Mouse (Mus musculus) layer of hippocampus, adult 9-10 months (tissue): ENCODE data around the gene Wdr45b.
A peak's percentile ranks its signal among the peaks of the same experiment; 100 is the strongest.
"Not testable (repeated sequence)": the region's sequence is repeated elsewhere in the genome, so short reads cannot be mapped to it uniquely, and the experiment has no call there.

Source experiments
- DNase-seq: peaks from one replicate; pipeline ENCODE4 v3.0.0; 2022; ENCODE audit warnings: low spot score

The Wdr45b gene

GRCm38 (mm10) chr11:121354091-121354707, at the start of gene Wdr45b:
Wdr45b (minus strand) TSS chr11:121354445.
- peak; percentile 86 for DNase-seq

DNA sequence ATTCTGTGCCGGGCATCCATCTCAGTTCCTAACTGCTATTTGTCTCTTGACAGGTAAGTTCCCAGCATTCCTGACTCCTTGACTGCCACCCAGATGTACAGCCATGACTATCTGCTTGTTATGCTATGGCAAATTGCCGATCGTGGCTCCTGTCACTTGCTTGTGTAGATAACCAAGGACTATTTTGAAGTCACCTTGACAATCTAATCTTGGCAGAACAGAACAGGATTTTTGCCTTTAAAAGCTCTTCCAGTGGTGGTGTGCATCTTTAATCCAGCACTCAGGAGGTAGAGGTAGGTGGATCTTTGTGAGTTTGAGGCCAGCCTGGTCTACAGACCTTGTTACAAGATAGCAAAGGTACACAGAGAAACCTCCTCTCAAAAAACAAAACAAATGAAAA, 38.2 kb upstream of the Wdr45b start:
- no peak for DNase-seq

DNA sequence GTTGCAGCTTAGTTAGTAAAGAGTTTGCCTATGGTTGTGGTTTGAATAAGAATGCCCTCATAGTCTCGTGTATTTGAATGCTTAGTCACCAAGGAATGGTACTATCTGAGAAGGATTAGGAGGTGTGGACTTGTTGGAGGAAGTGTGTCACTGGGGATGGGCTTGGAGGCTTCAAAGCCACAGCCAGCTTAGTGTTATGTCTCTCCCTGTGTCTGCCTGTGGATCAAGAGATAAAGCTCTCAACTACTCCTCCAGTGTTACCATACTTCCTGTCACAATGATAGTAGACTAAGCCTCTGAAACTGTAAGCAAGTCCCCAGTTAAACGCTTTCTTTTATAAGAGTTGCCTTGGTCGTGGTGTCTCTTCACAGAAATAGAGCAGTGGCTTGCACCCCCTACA, 36.5 kb upstream of the Wdr45b start:
- DNase-seq: no peak

DNA sequence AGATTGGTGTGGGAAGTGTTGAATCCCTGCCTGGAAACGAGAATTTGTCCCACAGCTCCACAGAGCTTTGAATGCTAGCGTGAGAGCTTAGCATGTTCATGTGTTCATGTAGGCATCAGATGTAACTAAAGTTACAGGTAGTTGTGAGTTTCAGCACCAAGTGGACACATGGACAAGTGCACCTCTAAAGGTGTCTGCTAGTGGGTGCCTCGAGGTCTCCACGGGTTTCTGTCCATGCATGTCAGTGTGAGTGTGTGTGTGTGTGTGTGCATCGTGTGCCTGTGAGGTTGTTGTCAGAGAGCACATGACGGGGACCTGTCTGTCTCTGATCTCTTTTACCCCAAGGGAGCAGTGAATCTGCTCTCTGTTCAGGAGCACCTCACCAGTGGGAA, 34.3 kb upstream of the Wdr45b start:
- DNase-seq: no peak

- peak; percentile 83 for DNase-seq
These were observed 33.7 kb upstream of the Wdr45b start, which contains the start of gene Rab40b for GRCm38 (mm10) chr11:121387750-121388553. Rab40b (minus strand) TSS chr11:121388251.

GRCm38 (mm10) chr11:121380294-121380693, 26.0 kb upstream of the Wdr45b start:
- DNase-seq: no peak

GRCm38 (mm10) chr11:121378644-121379043, 24.4 kb upstream of the Wdr45b start:
- no peak for DNase-seq

DNA sequence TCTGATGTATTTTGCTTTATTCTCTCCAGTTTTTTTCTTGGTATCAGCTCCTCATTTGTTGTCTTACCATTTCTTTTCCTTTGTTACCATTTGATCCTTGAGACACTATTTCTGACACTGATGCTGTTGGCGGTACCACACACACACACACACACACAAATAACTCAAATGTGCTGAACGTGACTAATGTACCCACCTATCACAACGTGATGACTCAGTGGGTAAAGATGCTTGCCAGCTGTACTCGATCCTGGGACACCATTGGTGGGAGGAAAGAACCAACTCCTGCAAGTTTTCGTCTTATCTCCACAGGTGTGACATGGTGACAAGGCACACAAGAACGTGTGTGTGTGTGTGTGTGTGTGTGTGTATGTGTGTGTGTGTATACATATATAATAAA, 19.1 kb upstream of the Wdr45b start:
- DNase-seq: no peak

- no peak for DNase-seq
These were observed 16.2 kb upstream of the Wdr45b start for GRCm38 (mm10) chr11:121370337-121370994.

DNA sequence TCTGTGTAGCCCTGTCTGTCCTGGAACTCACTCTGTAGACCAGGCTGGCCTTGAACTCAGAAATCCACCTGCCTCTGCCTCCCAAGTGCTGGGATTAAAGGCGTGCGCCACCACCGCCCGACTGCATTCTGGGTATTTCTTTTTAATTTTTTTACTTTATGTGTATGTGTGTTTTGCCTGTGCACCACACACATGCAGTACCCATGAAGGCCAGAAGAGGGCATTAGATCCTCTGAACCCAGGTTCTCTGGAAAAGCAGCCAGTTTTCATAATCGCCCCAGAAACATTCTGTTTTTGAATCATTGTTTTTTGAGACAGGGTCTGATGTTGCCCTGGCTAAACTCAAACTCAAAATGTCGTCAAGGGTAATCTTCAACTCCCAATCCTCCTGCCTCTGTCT, 15.4 kb upstream of the Wdr45b start:
- DNase-seq: no peak

- DNase-seq: no peak
These were observed 14.5 kb upstream of the Wdr45b start for GRCm38 (mm10) chr11:121368731-121369130.

DNA sequence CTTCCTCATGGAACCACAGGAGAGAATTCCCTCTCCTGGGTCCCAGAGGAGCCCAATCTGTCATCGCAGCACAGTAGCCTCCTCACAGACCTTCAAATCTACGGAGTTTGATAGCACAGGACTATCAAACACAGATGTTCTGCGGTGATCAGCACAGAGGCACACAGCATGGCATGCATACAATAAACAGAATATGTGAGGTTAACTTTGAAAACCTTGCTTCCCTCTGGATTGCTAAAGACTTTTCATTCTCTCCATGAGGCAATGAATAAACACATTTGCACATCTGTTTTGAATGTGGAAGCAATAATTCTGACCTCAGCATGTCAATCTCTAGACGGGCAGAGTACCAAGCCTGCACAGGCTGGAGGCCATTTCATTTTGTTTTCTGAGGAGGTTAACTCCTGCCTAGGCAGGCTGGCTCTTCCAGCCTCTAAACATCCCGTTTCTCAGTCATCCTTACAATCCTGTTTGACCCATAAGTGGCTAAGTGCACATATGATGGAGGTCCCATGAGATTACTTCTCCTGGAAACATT, 13.0 kb upstream of the Wdr45b start:
- no peak for DNase-seq

GRCm38 (mm10) chr11:121362212-121362611, 8.0 kb upstream of the Wdr45b start:
- DNase-seq: no peak

DNA sequence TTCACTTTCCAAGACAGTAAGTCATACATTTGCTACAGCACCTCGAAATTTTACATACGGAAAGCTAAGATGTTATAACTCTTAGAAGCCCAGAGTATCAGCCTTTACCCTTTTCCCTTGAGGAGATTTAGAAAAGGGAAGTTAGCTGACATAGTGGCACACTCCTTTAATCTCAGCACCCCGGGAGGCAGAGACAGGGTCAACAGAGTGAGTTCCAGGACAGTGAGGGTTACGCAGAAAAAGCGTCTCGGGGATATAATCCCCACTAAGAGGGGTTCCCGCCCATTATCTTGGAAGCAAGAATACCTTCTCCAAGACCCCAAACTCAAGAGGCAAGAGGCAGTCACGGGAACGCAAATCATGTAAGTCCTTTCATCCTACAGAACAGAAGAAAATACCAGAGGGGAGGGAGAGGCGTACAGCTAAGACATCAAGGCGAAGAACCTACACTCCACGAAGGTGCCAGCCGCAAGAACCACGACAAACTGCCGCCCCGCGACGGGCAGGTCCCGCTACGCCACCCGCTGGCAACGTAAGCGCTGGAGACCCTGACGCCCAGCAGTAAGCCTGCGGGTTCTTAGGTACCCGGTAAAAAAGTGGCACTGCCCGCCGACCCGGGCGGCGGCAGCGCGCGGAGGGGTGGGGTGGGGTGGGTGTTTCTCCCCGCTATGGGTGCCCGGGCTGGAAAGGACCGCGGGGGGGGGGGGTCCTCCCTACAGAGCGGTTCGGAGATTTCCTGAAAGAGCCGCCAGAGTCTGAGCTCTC, 737 bp downstream of the Wdr45b start:
- no peak for DNase-seq

DNA sequence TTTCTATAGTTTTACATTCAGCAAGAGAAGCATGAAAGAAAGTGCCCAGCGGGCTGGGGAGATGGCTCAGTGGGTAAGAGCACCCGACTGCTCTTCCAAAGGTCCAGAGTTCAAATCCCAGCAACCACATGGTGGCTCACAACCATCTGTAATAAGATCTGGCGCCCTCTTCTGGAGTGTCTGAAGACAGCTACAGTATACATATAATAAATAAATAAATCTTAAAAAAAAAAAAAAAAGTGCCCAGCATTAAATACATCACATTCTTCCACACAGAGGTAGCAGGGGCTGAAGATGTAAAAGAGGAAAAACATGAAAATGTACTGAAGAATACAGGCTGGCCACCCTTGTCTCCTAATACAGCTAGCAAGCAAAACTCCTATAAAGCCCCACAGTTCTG, 5.5 kb downstream of the Wdr45b start:
- not testable (repeated sequence) for DNase-seq

DNA sequence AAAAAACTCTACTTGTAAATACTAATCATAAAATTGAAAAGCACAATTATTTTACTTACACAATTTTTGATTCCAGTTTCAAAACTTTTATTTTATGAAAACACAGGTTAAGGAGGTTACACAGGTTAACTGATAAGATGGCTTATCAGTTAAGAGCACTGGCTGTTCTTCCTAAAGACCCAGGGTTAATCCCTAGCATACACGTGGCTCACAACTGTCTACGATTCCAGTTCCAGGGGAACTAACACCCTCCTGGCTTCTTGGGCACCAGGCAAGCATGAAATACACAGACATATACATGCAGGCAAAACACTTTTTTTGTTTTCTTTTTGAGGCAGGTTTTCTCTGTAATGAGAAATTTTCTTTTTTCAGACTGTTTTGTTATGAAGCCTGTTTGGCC, 6.1 kb downstream of the Wdr45b start:
- DNase-seq: no peak

GRCm38 (mm10) chr11:121347036-121347435, 7.2 kb downstream of the Wdr45b start:
- no peak for DNase-seq

DNA sequence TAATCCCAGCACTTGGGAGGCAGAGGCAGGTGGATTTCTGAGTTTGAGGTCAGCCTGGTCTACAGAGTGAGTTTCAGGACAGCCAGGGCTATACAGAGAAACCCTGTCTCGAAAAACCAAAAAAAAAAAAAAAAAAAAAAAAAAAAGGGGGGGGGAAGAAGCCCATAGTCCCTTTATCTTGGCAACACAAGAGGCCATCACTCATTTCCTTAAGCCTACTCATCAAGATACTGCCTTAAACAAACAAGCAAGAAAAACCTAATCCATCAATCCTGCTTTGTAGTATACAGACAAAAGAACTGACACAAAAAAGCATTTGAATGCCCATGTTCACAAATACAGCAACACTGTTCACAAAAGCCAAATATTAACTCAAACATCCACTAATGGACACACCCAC, 11.8 kb downstream of the Wdr45b start:
- DNase-seq: not testable (repeated sequence)

DNA sequence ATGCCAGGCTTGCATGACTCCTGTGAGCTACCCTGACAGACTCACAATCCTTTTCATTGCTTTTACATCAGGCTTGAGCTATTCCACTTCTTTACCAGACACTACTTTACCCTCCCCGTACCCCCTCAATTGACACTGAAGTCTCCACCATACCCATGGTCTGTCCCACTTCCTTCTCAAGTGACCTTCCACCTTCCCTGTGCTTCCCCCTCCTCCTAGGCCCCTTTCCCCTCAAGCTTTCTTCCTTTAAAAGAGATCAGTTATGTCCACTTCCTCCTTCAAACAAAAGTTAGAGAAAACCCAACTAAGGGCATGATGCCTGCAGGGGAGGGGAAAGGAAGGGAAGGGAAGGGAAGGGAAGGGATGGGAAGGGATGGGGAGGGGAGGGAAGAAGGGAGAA, 14.0 kb downstream of the Wdr45b start:
- DNase-seq: no peak

- DNase-seq: no peak
These were observed 14.6 kb downstream of the Wdr45b start for GRCm38 (mm10) chr11:121339647-121340046.

- no peak for DNase-seq
These were observed 22.6 kb downstream of the Wdr45b start for GRCm38 (mm10) chr11:121331641-121332040.

DNA sequence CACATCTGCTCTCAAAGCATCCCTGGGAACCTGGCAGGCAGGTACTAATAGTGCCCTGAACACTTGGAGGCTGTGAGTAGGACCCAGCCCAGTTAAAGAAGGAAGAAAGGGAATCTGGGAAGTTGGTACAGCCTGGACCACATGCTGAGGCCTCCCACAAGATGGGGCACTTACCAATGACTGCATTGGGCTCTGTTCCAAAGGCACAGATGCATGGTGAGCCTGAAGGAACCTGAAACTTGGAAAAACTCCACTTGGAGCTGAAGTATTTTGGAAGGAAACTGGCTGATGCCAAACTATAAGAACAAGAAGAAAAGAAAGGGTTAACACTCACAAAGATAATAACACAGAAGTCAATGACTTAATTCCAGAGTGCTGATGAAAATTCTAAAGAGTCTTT, 25.6 kb downstream of the Wdr45b start:
- DNase-seq: no peak
